Comparison of ENCODE assay signal across 11 mouse cellular contexts in genomic region chr3:88203999-88204700, GRCm38 (mm10). TPM values are rescaled to one million over a fixed set of nuclear protein-coding genes. Genes with fewer than 3 reads are reported as not detected.
A peak's percentile ranks its signal among the peaks of the same experiment; 100 is the strongest.
DNase-seq lines count a peak whose midpoint lies in the region; ATAC-seq lines count a peak whose summit lies in the region.
"Had no signal": no experiment of that assay in that cellular context is flagged by ENCODE, and none has a peak within 500 bp of the region (broad histone marks: within the 10 kb centered on the region; RNA-seq: fewer than 3 reads in every experiment).

No protein-coding gene starts in this region.

- H3K4me3 ChIP-seq in hindbrain, embryonic 10.5 days = no peak overlapping the region
- H3K4me3 ChIP-seq in midbrain, embryonic 16.5 days (ENCODE audit: low read depth, low read length) = no peak overlapping the region

- peak; percentile 19 for DNase-seq in cerebellum, adult 11 months
- no peak for DNase-seq in cerebellum, adult 11-12 months
- DNase-seq in cerebellum, postnatal 10 days = peak; percentile 20 to 36
- no peak for DNase-seq in hindbrain, embryonic 10.5 days (ENCODE audit: low spot score)
- no peak for DNase-seq in lung, postnatal 4 days
- DNase-seq in adrenal gland, postnatal 10 days = no peak
- DNase-seq in frontal cortex, postnatal 25 days (ENCODE audit: low spot score in 2 of 2) = no peak
- DNase-seq: kidney, adult 2 months had no signal

- 3% methylated on average over 7 of the region's 7 CpGs for WGBS in hindbrain, embryonic 10.5 days
- WGBS in midbrain, embryonic 16.5 days = 10% methylated on average over 7 of the region's 7 CpGs

- peaks cover 100% of the 10 kb centered on the region for H3K27me3 ChIP-seq in hindbrain, embryonic 10.5 days (ENCODE audit: insufficient read depth, poor library complexity, severe bottlenecking)
- H3K27me3 ChIP-seq in midbrain, embryonic 16.5 days (ENCODE audit: control insufficient read depth, insufficient read depth, low read depth, low read length) = peaks cover 4% of the 10 kb centered on the region

- no peak for ATAC-seq in midbrain, embryonic 16.5 days

- H3K9ac ChIP-seq in midbrain, embryonic 16.5 days (ENCODE audit: low read depth, low read length) = peak overlapping the region; percentile 31; the same call in 1 of the 2 replicates

- no peaks in the 10 kb centered on the region for H3K9me3 ChIP-seq in hindbrain, embryonic 10.5 days
- no peaks in the 10 kb centered on the region for H3K9me3 ChIP-seq in midbrain, embryonic 16.5 days (replicated peaks; ENCODE audit: control insufficient read depth, low read length, poor library complexity, severe bottlenecking)

- peak overlapping the region; percentile 86 for H3K27ac ChIP-seq in hindbrain, embryonic 10.5 days
- H3K27ac ChIP-seq in midbrain, embryonic 16.5 days (ENCODE audit: low read length) = peak overlapping the region; percentile 94

- peak overlapping the region; percentile 9; the same call in 1 of the 2 replicates for H3K4me2 ChIP-seq in midbrain, embryonic 16.5 days (ENCODE audit: low read length)

- peaks cover 78% of the 10 kb centered on the region for H3K4me1 ChIP-seq in hindbrain, embryonic 10.5 days (replicated peaks)
- H3K4me1 ChIP-seq in midbrain, embryonic 16.5 days (ENCODE audit: control insufficient read depth, insufficient read depth, low read length) = peaks cover 30% of the 10 kb centered on the region

- no peaks in the 10 kb centered on the region for H3K36me3 ChIP-seq in hindbrain, embryonic 10.5 days
- no peaks in the 10 kb centered on the region for H3K36me3 ChIP-seq in midbrain, embryonic 16.5 days (ENCODE audit: control insufficient read depth, insufficient read depth, low read length)

RNA-seq across cellular contexts. Expression of gene Rhbg, which starts 50.4 kb away (rescaled TPM):
- not detected in 2 replicates for polyA plus RNA-seq in hindbrain, embryonic 10.5 days (2016; fragmentation: Nextera tagmentation; extraction: Ambion mirVana)
- 0.18 and 0.21 TPM in 2 replicates for polyA plus RNA-seq in midbrain, embryonic 16.5 days (2015; fragmentation: Nextera tagmentation; extraction: Ambion mirVana)
- 1 to 10 TPM; 1.9 to 2.1 TPM for total RNA-seq in adrenal gland, postnatal 10 days (2021)
- total RNA-seq: megakaryocyte progenitor cell, adult 5-6 weeks had no signal
- polyA plus RNA-seq: heart, postnatal 0 days had no signal

Comparison
In these comparisons a context has a peak if more than half of its experiments do, and no peak if none do; other contexts are left out.
1. DNase-seq: peak in cerebellum, adult 11 months (single experiment) and cerebellum, postnatal 10 days (2 of 2); none in cerebellum, adult 11-12 months (single experiment), hindbrain, embryonic 10.5 days (single experiment), lung, postnatal 4 days (0 of 2), adrenal gland, postnatal 10 days (single experiment) and frontal cortex, postnatal 25 days (0 of 2).